Mouse (Mus musculus) forebrain, embryonic 14.5 days (tissue): ENCODE measurements around the gene Slc25a4. TPM values are rescaled to one million over a fixed set of nuclear protein-coding genes. Genes with fewer than 3 reads are reported as not detected.

ENCODE experiments used
- ATAC-seq: fragments of 200-750 bp; cut with Nextera tagmentation; 2 replicates; pipeline ENCODE4 v1.8.0; 2017; ENCODE audit warnings: mild to moderate bottlenecking, moderate library complexity
- DNase-seq: peaks from one replicate; pipeline ENCODE4 v3.0.0-alpha.2; 2015; ENCODE audit warnings: low spot score
- H3K27ac ChIP-seq: fragments of 300-500 bp; sonication (generic); 2 replicates; pipeline ENCODE4 v1.5.1; 2014; ENCODE audit warnings: low read depth, mild to moderate bottlenecking, control low read depth, low read length, moderate library complexity
- H3K27me3 ChIP-seq: fragments of 300-500 bp; sonication (generic); replicated peaks from 2 replicates; pipeline ENCODE4 v1.6.1; 2014; ENCODE audit warnings: low read length, control low read depth, mixed read lengths; ENCODE audit not compliant: control insufficient read depth, insufficient read depth
- H3K36me3 ChIP-seq: fragments of 300-500 bp; sonication (generic); 2 replicates; pipeline ENCODE4 v1.6.1; 2014; ENCODE audit warnings: low read length, control low read depth; ENCODE audit not compliant: control insufficient read depth, insufficient read depth
- H3K4me1 ChIP-seq: fragments of 300-500 bp; sonication (generic); 2 replicates; pipeline ENCODE4 v1.6.1; 2014; ENCODE audit warnings: antibody characterized with exemption, low read length, control low read depth; ENCODE audit not compliant: control insufficient read depth, insufficient read depth
- H3K4me2 ChIP-seq: fragments of 300-500 bp; sonication (generic); 2 replicates; pipeline ENCODE4 v1.6.1; 2014; ENCODE audit warnings: mild to moderate bottlenecking, control low read depth, low read length
- H3K4me3 ChIP-seq: fragments of 300-500 bp; sonication (generic); 2 replicates; pipeline ENCODE4 v1.5.1; 2014; ENCODE audit warnings: low read depth, low read length, control low read depth
- H3K9ac ChIP-seq: fragments of 300-500 bp; sonication (generic); 2 replicates; pipeline ENCODE4 v1.6.1; 2014; ENCODE audit warnings: mild to moderate bottlenecking, low read length, control low read depth, moderate library complexity
- H3K9me3 ChIP-seq: fragments of 300-500 bp; sonication (generic); replicated peaks from 2 replicates; pipeline ENCODE4 v1.6.1; 2016; ENCODE audit warnings: low read length, control low read depth, mixed read lengths; ENCODE audit not compliant: control insufficient read depth
- WGBS: fragments of 180-500 bp; shearing (Covaris S2); extraction: QIAGEN DNeasy Blood & Tissue Kit; methylation state at CpG from one replicate; pipeline ENCODE4 v1.1.7; 2014; 5-methylcytosine and 5-hydroxymethylcytosine counted together
- microRNA-seq: library from miRNA; unstranded; fragments of <30 nt; microRNA quantifications from one replicate; pipeline ENCODE4, GENCODE M21; 2016
- polyA plus RNA-seq: library from polyadenylated mRNA; unstranded; fragments of >200 nt; fragmentation: Nextera tagmentation; extraction: Ambion mirVana; gene quantifications from 2 replicates; pipeline ENCODE4 v1.2.1, GENCODE M21; 2014

Slc25a4 gene
- polyA plus RNA-seq, 1 experiment from 2014 or later: 688 TPM

GRCm38 (mm10) chr8:46193100-46193499 is 18.0 kb downstream of the Slc25a4 start:
- no peak for ATAC-seq
- Histone ChIP-seq H3K36me3 (peaks cover 21% of the 10 kb centered on the region; the same call in 1 of the 2 replicates), H3K27me3 (no peaks in the 10 kb centered on the region), H3K9me3 (no peaks in the 10 kb centered on the region), H3K4me3 (no peak overlapping the region), H3K9ac (no peak overlapping the region), H3K4me1 (no peaks in the 10 kb centered on the region), H3K4me2 (no peak overlapping the region), H3K27ac (no peak overlapping the region)
- DNase-seq: no peak
- WGBS: 91% methylated on average over 8 of the region's 8 CpGs

GRCm38 (mm10) chr8:46185361-46185760 is 25.7 kb downstream of the Slc25a4 start:
- Histone ChIP-seq H3K4me2 (no peak overlapping the region), H3K4me3 (no peak overlapping the region), H3K9me3 (no peaks in the 10 kb centered on the region), H3K9ac (no peak overlapping the region), H3K36me3 (peaks cover 19% of the 10 kb centered on the region), H3K4me1 (no peaks in the 10 kb centered on the region), H3K27me3 (no peaks in the 10 kb centered on the region), H3K27ac (no peak overlapping the region)
- DNase-seq: peak; percentile 72
- WGBS: 6% methylated on average over 2 of the region's 2 CpGs
- ATAC-seq: no peak

- no peak for DNase-seq
- ATAC-seq: no peak
- peaks cover 17% of the 10 kb centered on the region for H3K36me3 ChIP-seq
- no peaks in the 10 kb centered on the region for H3K9me3 ChIP-seq
- no peaks in the 10 kb centered on the region for H3K4me1 ChIP-seq
- no peak overlapping the region for H3K4me3 ChIP-seq
- no peak overlapping the region for H3K4me2 ChIP-seq
- H3K9ac ChIP-seq: no peak overlapping the region
- H3K27me3 ChIP-seq: no peaks in the 10 kb centered on the region
- 96% methylated on average over 7 of the region's 7 CpGs for WGBS
- H3K27ac ChIP-seq: no peak overlapping the region
Measured at GRCm38 (mm10) chr8:46180136-46180535, 30.9 kb downstream of the Slc25a4 start.

GRCm38 (mm10) chr8:46173651-46174050 is 37.4 kb downstream of the Slc25a4 start:
- no peak overlapping the region for H3K4me2 ChIP-seq
- 80% methylated on average over 2 of the region's 2 CpGs for WGBS
- peaks cover 18% of the 10 kb centered on the region for H3K36me3 ChIP-seq
- no peak overlapping the region for H3K27ac ChIP-seq
- H3K9me3 ChIP-seq: no peaks in the 10 kb centered on the region
- no peaks in the 10 kb centered on the region for H3K4me1 ChIP-seq
- H3K27me3 ChIP-seq: no peaks in the 10 kb centered on the region
- no peak overlapping the region for H3K4me3 ChIP-seq
- no peak overlapping the region for H3K9ac ChIP-seq
- ATAC-seq (no peak), DNase-seq (no peak)

GRCm38 (mm10) chr8:46163870-46164190 is 47.3 kb downstream of the Slc25a4 start:
- H3K4me1 ChIP-seq: peaks cover 11% of the 10 kb centered on the region; the same call in 1 of the 2 replicates
- WGBS: 0% methylated on average over 25 of the region's 25 CpGs
- H3K36me3 ChIP-seq: no peaks in the 10 kb centered on the region
- peak; percentile 20 for DNase-seq
- no peaks in the 10 kb centered on the region for H3K27me3 ChIP-seq
- peak overlapping the region; percentile 79 for H3K27ac ChIP-seq
- H3K9me3 ChIP-seq: no peaks in the 10 kb centered on the region
- H3K9ac ChIP-seq: peak overlapping the region; percentile 88
- H3K4me3 ChIP-seq: peak overlapping the region; percentile 78
- H3K4me2 ChIP-seq: peak overlapping the region; percentile 77
- no peak; the same call in 1 of the 2 replicates for ATAC-seq

- H3K4me3 ChIP-seq: peak overlapping the region; percentile 78
- peak overlapping the region; percentile 77 for H3K4me2 ChIP-seq
- ATAC-seq (peak; percentile 98), DNase-seq (peak; percentile 97)
- no peaks in the 10 kb centered on the region for H3K27me3 ChIP-seq
- WGBS: 3% methylated on average over 68 of the region's 77 CpGs
- H3K36me3 ChIP-seq: no peaks in the 10 kb centered on the region
- peak overlapping the region; percentile 88 for H3K9ac ChIP-seq
- peaks cover 11% of the 10 kb centered on the region; the same call in 1 of the 2 replicates for H3K4me1 ChIP-seq
- peak overlapping the region; percentile 79 for H3K27ac ChIP-seq
- no peaks in the 10 kb centered on the region for H3K9me3 ChIP-seq
Measured at GRCm38 (mm10) chr8:46162953-46163869, 47.9 kb downstream of the Slc25a4 start.

Small RNA genes within 50 kb of the gene (microRNA-seq; reads per million reads assigned to microRNA genes)
- not detected for gene Gm23812

Other genes with a start within 250 kb of the Slc25a4 start
- gene 1700029J07Rik, start 236.0 kb downstream of the Slc25a4 start, polyA plus RNA-seq: 1.9 and 3.5 TPM in 2 replicates
- 47.4 and 51.1 TPM in 2 replicates for gene Ufsp2, start 235.8 kb downstream of the Slc25a4 start, polyA plus RNA-seq
- gene Lrp2bp, start 212.0 kb downstream of the Slc25a4 start, polyA plus RNA-seq: 0.19 and 0.38 TPM in 2 replicates
- 18.5 and 26.8 TPM in 2 replicates for gene Ankrd37, start 205.6 kb downstream of the Slc25a4 start, polyA plus RNA-seq
- gene Cfap97, start 59.5 kb downstream of the Slc25a4 start, polyA plus RNA-seq: 20.8 and 23.0 TPM in 2 replicates
- 7.4 and 8.0 TPM in 2 replicates for gene Snx25, start 59.1 kb downstream of the Slc25a4 start, polyA plus RNA-seq
- gene Helt, start 83.4 kb upstream of the Slc25a4 start, polyA plus RNA-seq: 5.4 and 5.9 TPM in 2 replicates